In the genomic region with DNA sequence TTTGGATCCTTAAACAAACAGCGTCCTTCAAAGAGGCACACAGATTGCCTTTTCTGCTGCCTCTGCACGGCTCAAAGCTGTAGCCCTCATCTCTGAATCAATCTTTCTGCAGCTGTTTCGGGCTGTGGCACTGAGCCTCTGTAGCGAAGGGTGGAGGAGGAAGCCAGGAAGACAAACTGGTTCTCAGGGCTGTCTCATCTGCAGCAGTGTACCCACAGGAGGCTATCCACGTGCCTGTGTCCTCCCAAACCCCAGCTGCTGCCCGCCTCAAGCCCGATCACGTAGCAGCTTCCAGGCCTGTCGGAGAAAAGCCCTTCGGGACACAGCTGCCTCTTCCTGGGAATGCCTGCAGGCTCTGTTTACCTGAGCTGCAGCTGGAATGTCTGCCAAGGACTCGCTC, we compare ENCODE assay signal across 8 mouse cellular contexts.
DNase-seq lines count a peak whose midpoint lies in the region; ATAC-seq and TF ChIP-seq lines count a peak whose summit lies in the region.

No protein-coding gene starts in this region.

- no peaks in the 10 kb centered on the region for H3K27me3 ChIP-seq in hindbrain, embryonic 10.5 days (ENCODE audit: insufficient read depth, poor library complexity, severe bottlenecking)
- no peaks in the 10 kb centered on the region for H3K27me3 ChIP-seq in lung, embryonic 14.5 days (ENCODE audit: insufficient read depth, low read length)

- H3K36me3 ChIP-seq in hindbrain, embryonic 10.5 days = no peaks in the 10 kb centered on the region
- H3K36me3 ChIP-seq in lung, embryonic 14.5 days (ENCODE audit: insufficient read depth) = no peaks in the 10 kb centered on the region

- TF ChIP-seq CTCF in lung, embryonic 14.5 days (IDR thresholded peaks at IDR 0.05; ENCODE audit: low read depth) = no peak

- peak overlapping the region; percentile 36 for H3K4me3 ChIP-seq in hindbrain, embryonic 10.5 days
- peak overlapping the region; percentile 15; the same call in 1 of the 2 replicates for H3K4me3 ChIP-seq in lung, embryonic 14.5 days (ENCODE audit: low read depth, low read length)

- H3K9me3 ChIP-seq in hindbrain, embryonic 10.5 days = no peaks in the 10 kb centered on the region
- no peaks in the 10 kb centered on the region for H3K9me3 ChIP-seq in lung, embryonic 14.5 days (ENCODE audit: low read depth, low read length)

- peak overlapping the region; percentile 48 for H3K9ac ChIP-seq in lung, embryonic 14.5 days

- H3K4me1 ChIP-seq in hindbrain, embryonic 10.5 days (replicated peaks) = peaks cover 18% of the 10 kb centered on the region
- peaks cover 14% of the 10 kb centered on the region for H3K4me1 ChIP-seq in lung, embryonic 14.5 days (ENCODE audit: insufficient read depth)

- H3K4me2 ChIP-seq in lung, embryonic 14.5 days = peak overlapping the region; percentile 61

- ATAC-seq in lung, embryonic 14.5 days (ENCODE audit: insufficient read depth) = peak; percentile 83

- DNase-seq in spleen, adult 18-20 months = peak; percentile 19 to 44
- no peak for DNase-seq in spleen, adult 12 weeks (ENCODE audit: low spot score)
- peak; percentile 25 to 32 for DNase-seq in frontal cortex, postnatal 14 days (ENCODE audit: low spot score in 2 of 2)
- DNase-seq in hindbrain, embryonic 10.5 days (ENCODE audit: low spot score) = peak; percentile 23
- peak; percentile 30 for DNase-seq in layer of hippocampus, adult 9-11 months
- DNase-seq in lung, embryonic 14.5 days = peak; percentile 73
- DNase-seq in right cerebral cortex, adult 2 months (ENCODE audit: low spot score in 2 of 2) = peak; percentile 65 to 72
- peak; percentile 53 for DNase-seq in yolk sac, embryonic 10.5 days (ENCODE audit: low spot score)

- WGBS in hindbrain, embryonic 10.5 days = 20% methylated on average over 11 of the region's 11 CpGs
- WGBS in lung, embryonic 14.5 days = 4% methylated on average over 11 of the region's 11 CpGs

- H3K27ac ChIP-seq in hindbrain, embryonic 10.5 days = peak overlapping the region; percentile 79
- peak overlapping the region; percentile 96 for H3K27ac ChIP-seq in lung, embryonic 14.5 days (ENCODE audit: low read depth)
